Mouse (Mus musculus) kidney, adult 2 months (tissue): ENCODE data around the gene Prox1.

Experiments used
- CTCF ChIP-seq: fragments of 200-500 bp; conservative IDR thresholded peaks from 2 replicates; pipeline ENCODE4 v1.5.1; 2011; ENCODE audit warnings: low read depth, mild to moderate bottlenecking, control low read depth, low read length, moderate library complexity, mixed read lengths; ENCODE audit not compliant: insufficient read depth, insufficient read length
- POLR2A ChIP-seq: fragments of 200-500 bp; IDR thresholded peaks from one replicate; pipeline ENCODE4 v1.6.1; 2011; ENCODE audit warnings: low read depth, low read length, control low read depth

DNA sequence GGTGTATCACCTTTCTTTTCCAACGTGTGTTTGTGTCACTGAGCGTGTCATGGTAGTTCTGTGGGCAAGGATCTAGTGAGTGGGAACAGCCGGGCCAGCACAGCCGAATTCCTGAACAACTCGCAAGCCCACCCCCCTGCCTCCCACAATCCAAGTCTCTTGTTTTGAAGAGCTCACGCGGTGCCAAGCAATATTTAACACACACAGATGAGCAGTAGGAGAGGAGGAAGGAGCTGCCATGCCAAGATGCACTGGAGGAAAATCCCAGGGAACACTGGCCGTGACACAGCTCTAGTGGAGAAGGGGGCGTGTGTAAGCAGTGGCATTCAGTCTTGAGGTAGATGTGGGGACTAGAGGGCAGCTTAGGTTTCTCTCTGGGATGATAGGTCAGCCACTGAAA lies 77.2 kb downstream of the Prox1 start:
- TF ChIP-seq POLR2A = no peak
- TF ChIP-seq CTCF = no peak
